Mouse (Mus musculus) hindbrain, embryonic 14.5 days (tissue): ENCODE results near the gene Pmm2. TPM values are rescaled to one million over a fixed set of nuclear protein-coding genes. Genes with fewer than 3 reads are reported as not detected.

ENCODE experiments used
- ATAC-seq: fragments of 200-750 bp; cut with Nextera tagmentation; 2 replicates; pipeline ENCODE4 v1.8.0; 2017; ENCODE audit warnings: moderate number of reproducible peaks, mild to moderate bottlenecking, moderate TSS enrichment, moderate library complexity; ENCODE audit not compliant: low FRiP score
- DNase-seq: peaks from one replicate; pipeline ENCODE4 v3.0.0-alpha.2; 2015; ENCODE audit warnings: low spot score
- H3K27ac ChIP-seq: fragments of 300-500 bp; sonication (generic); 2 replicates; pipeline ENCODE4 v1.5.1; 2014; ENCODE audit warnings: mild to moderate bottlenecking, moderate library complexity
- H3K27me3 ChIP-seq: fragments of 300-500 bp; sonication (generic); 2 replicates; pipeline ENCODE4 v1.6.1; 2014; ENCODE audit warnings: mild to moderate bottlenecking, low read length, mixed read lengths; ENCODE audit not compliant: control insufficient read depth, insufficient read depth
- H3K36me3 ChIP-seq: fragments of 300-500 bp; sonication (generic); replicated peaks from 2 replicates; pipeline ENCODE4 v1.6.1; 2014; ENCODE audit not compliant: control insufficient read depth, insufficient read depth
- H3K4me1 ChIP-seq: fragments of 300-500 bp; sonication (generic); replicated peaks from 2 replicates; pipeline ENCODE4 v1.6.1; 2014; ENCODE audit warnings: antibody characterized with exemption, low read length, mixed read lengths; ENCODE audit not compliant: control insufficient read depth, insufficient read depth
- H3K4me2 ChIP-seq: fragments of 300-500 bp; sonication (generic); replicated peaks from 2 replicates; pipeline ENCODE4 v1.6.1; 2014; ENCODE audit warnings: mild to moderate bottlenecking, moderate library complexity
- H3K4me3 ChIP-seq: fragments of 300-500 bp; sonication (generic); replicated peaks from 2 replicates; pipeline ENCODE4 v1.5.1; 2014; ENCODE audit warnings: mild to moderate bottlenecking, low read length
- H3K9ac ChIP-seq: fragments of 300-500 bp; sonication (generic); 2 replicates; pipeline ENCODE4 v1.6.1; 2014
- H3K9me3 ChIP-seq: fragments of 300-500 bp; sonication (generic); 2 replicates; pipeline ENCODE4 v1.6.1; 2016; ENCODE audit warnings: low read length; ENCODE audit not compliant: control insufficient read depth
- WGBS: fragments of 180-500 bp; shearing (Covaris S2); extraction: QIAGEN DNeasy Blood & Tissue Kit; methylation state at CpG from one replicate; pipeline ENCODE4 v1.1.7; 2014; 5-methylcytosine and 5-hydroxymethylcytosine counted together
- polyA plus RNA-seq: library from polyadenylated mRNA; unstranded; fragments of >200 nt; fragmentation: Nextera tagmentation; extraction: Ambion mirVana; gene quantifications from 2 replicates; pipeline ENCODE4 v1.2.1, GENCODE M21; 2014

The Pmm2 gene
- polyA plus RNA-seq, 1 experiment from 2014 or later = 37.0 TPM

DNA sequence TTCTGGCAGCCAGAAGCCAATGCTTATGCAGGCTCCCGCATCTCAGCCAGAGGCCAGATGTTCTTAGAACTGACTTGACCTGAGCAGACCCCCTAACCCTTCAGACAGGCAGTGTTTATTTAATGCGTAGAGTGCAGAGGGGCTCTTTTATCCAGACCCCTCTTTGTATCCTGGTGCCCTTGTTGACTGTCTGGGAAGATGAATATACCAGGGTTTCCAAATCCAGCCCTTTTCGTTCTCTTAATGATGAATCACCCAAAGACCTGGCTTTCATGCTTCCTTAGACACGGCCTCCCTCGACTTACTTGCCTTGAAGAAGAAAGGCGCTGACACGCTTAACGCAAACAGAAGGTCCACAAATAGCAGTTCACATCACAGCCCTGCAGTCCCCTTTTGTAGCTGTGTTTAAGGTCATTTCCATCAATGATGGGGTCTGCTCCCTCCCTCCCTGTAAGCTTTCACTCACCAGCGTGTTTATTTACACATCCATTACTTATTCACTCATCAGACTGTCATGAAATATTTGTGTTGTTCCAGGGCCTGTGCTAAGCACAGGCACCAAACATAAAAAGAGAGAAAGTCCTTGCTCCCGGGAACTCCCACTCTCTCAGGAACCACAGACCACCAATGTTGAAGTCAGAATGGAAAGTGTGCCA is 17.7 kb upstream of the Pmm2 start:
- no peak overlapping the region for H3K4me2 ChIP-seq
- no peak for DNase-seq
- no peaks in the 10 kb centered on the region for H3K9me3 ChIP-seq
- no peak overlapping the region for H3K4me3 ChIP-seq
- ATAC-seq = no peak
- no peak overlapping the region for H3K9ac ChIP-seq
- H3K36me3 ChIP-seq = peaks cover 30% of the 10 kb centered on the region
- 17% methylated on average over 10 of the region's 10 CpGs for WGBS
- no peaks in the 10 kb centered on the region for H3K4me1 ChIP-seq
- no peaks in the 10 kb centered on the region for H3K27me3 ChIP-seq
- no peak overlapping the region for H3K27ac ChIP-seq

DNA sequence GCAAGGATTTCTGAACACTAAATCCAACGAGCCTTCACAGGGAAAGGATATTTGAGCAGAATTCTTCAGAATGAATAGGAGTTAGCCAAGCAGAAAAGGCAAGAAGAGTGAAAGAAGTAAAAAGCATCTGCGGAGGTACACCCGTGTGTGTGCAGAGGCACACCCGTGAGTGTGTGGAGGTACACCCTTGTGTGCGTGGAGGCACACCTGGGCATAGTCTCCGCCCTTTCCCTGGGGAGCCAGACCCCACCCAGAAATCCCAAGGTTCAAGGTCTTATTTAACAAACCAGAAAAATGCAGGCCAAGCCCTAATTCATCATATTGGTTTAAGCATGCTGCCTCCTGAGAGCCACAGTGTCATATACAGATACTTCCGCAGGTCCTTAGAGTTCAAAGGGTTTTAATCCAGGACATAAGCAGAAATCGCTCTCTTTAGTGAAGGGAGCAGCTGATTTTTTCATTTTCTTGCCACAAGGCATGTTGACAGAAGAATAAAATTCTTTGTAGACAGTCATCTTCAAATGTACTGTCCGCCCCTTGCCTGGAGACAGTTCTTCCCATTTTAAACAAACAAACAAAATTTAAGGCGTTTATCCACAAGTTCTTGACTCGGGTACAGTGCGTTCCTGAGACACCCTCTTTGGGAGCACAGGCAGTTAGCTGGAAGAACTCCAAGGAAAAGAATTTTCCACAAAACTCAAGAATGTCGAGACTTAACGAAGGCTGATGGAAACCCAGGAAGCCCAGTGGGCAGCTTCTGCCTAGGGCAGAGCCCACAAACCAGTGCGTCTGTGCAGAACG is 17.0 kb upstream of the Pmm2 start:
- no peaks in the 10 kb centered on the region for H3K9me3 ChIP-seq
- no peak overlapping the region for H3K4me2 ChIP-seq
- no peaks in the 10 kb centered on the region for H3K27me3 ChIP-seq
- ATAC-seq (no peak), DNase-seq (no peak)
- no peak overlapping the region for H3K27ac ChIP-seq
- H3K4me1 ChIP-seq = no peaks in the 10 kb centered on the region
- H3K4me3 ChIP-seq = no peak overlapping the region
- H3K9ac ChIP-seq = no peak overlapping the region
- 78% methylated on average over 16 of the region's 16 CpGs for WGBS
- peaks cover 30% of the 10 kb centered on the region for H3K36me3 ChIP-seq

DNA sequence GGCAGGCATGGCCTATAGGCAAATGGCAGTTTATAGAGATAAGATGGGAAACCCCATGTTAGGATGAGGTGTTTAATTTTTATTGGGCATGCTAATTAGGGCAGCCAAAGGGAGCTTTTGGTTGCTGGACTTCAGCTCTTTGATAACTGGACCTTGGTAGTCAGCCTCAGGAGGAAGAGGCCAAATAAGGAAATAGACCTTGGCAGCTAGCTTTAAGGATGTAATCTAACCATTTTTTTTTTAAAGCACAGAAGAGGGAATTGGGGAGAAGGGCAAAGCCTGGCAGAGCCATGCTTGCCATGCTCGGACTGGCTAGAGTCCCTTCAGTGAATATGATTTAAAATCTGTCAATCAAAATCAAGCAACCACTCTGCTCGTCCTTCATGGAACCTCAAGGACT is 7.1 kb upstream of the Pmm2 start:
- 74% methylated on average over 2 of the region's 2 CpGs for WGBS

DNA sequence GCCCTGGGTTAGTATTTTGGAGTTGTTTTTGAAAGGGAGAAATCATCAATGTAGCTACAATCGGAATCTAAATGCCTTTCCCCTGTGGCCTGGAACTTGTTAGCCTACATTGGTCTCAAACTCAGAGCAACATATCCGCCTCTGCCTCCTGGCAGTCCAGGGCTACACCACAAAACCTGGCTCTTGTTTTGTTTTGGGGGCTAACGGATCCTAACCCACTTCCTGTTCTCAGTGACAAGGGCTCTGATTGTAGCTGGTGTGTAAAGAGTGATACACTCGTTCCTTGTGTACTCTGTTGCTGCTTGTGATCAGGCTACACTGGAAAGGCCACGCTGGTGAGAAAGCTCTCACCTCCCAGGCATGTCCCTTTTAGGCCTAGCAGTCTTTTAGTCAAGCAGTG is 6.0 kb upstream of the Pmm2 start:
- Histone ChIP-seq H3K4me3 (no peak overlapping the region), H3K36me3 (peaks cover 22% of the 10 kb centered on the region), H3K9me3 (no peaks in the 10 kb centered on the region), H3K4me1 (peaks cover 4% of the 10 kb centered on the region; the same call in 1 of the 2 replicates), H3K27ac (no peak overlapping the region), H3K4me2 (no peak overlapping the region), H3K9ac (no peak overlapping the region), H3K27me3 (no peaks in the 10 kb centered on the region)
- DNase-seq = no peak
- 93% methylated on average over 5 of the region's 5 CpGs for WGBS
- ATAC-seq = no peak

More for the DNA sequence above, 7.1 kb upstream of the Pmm2 start:
- Histone ChIP-seq H3K4me2 (no peak overlapping the region), H3K9me3 (no peaks in the 10 kb centered on the region), H3K4me1 (no peaks in the 10 kb centered on the region), H3K27ac (no peak overlapping the region), H3K27me3 (no peaks in the 10 kb centered on the region), H3K9ac (no peak overlapping the region), H3K36me3 (peaks cover 17% of the 10 kb centered on the region), H3K4me3 (no peak overlapping the region)
- no peak for DNase-seq
- ATAC-seq = no peak

DNA sequence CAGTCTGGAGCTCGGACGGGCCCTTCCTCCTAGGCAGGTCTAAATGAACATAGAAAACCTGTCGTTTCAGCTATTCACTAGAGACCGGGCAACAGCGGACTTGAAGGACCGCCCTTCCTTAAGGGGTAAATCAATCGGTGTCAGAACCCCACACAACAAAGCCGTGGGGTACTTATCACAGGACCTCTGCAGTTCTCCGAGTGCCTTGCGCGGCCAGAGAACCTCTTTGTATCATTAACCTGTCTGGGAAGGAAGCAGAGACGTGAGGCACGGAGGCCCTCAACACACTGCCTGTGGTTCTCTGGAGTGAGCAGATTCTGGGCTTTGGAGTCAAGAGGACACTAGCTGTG is 632 bp upstream of the Pmm2 start:
- peaks cover 15% of the 10 kb centered on the region; the same call in 1 of the 2 replicates for H3K4me1 ChIP-seq
- no peak; the same call in 1 of the 2 replicates for ATAC-seq

DNA sequence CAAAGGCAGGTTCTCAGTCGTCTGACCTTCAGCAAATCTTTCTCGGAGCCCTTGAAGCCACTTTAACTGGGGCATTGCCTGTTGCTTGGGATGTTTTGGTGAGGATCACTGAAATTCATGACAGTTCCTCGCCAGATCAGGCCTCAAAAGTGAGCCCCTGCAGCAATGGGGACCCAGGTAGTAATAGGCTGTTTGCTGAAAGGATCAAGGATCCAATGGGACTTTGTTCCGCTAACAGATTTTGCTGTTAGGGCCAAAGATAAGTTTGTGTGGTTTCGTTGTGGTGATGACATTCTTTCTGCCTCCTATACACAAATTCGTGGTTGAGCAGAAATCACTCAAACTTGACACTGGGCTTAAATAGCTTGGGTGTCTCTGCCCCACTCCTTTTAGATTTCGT is 657 bp downstream of the Pmm2 start:
- ATAC-seq = no peak
- H3K27ac ChIP-seq = no peak overlapping the region
- H3K4me1 ChIP-seq = peaks cover 15% of the 10 kb centered on the region; the same call in 1 of the 2 replicates
- no peak for DNase-seq
- no peaks in the 10 kb centered on the region for H3K9me3 ChIP-seq
- H3K4me2 ChIP-seq = peak overlapping the region; percentile 93
- H3K27me3 ChIP-seq = no peaks in the 10 kb centered on the region
- peak overlapping the region; percentile 79 for H3K4me3 ChIP-seq
- peaks cover 23% of the 10 kb centered on the region for H3K36me3 ChIP-seq
- H3K9ac ChIP-seq = peak overlapping the region; percentile 86
- 51% methylated on average over 7 of the region's 7 CpGs for WGBS

More for the DNA sequence above, 632 bp upstream of the Pmm2 start:
- H3K9ac ChIP-seq = peak overlapping the region; percentile 86
- peaks cover 22% of the 10 kb centered on the region for H3K36me3 ChIP-seq
- WGBS = under 1% methylated on average over 13 of the region's 13 CpGs
- H3K27ac ChIP-seq = peak overlapping the region; percentile 77
- no peaks in the 10 kb centered on the region for H3K9me3 ChIP-seq
- H3K4me2 ChIP-seq = peak overlapping the region; percentile 93
- no peak for DNase-seq
- no peaks in the 10 kb centered on the region for H3K27me3 ChIP-seq
- peak overlapping the region; percentile 79 for H3K4me3 ChIP-seq

DNA sequence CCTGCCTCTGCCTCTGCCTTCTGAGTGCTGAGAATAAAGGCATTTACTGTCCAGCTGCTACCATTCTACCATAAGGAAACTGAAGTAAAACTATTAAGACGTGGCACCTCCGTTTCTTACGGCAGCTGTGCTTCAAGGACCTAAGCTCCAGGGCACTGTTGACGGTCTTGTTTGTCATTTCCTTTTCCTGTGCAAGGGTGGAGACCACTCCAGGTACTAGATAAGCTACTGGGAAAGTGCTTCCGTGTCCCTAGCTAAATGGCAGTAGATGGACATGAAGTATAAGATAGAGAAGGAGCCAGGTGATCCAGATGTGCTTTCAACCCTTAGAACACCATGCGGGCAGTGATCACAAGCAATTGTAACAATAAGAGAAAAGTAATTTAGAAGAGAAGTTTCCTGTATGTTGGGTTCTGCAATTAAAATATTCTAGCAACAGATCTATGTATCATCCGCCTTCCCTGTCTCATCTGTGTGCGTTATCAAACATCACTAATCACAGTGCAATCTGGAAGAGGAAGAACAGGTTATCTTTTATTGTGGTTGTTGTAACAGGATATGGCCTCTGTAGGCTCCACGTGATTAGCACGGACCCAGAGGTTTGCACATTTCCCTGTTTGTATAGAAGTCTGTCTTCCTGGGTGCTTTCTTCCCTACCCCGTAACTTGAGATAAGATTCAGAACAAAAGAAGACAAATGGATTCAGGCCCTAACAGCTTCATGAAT is 2.2 kb downstream of the Pmm2 start:
- Histone ChIP-seq H3K9me3 (no peaks in the 10 kb centered on the region), H3K9ac (no peak overlapping the region), H3K27me3 (no peaks in the 10 kb centered on the region), H3K36me3 (peaks cover 37% of the 10 kb centered on the region), H3K4me1 (peaks cover 15% of the 10 kb centered on the region; the same call in 1 of the 2 replicates), H3K4me3 (no peak overlapping the region), H3K27ac (no peak overlapping the region), H3K4me2 (no peak overlapping the region)
- DNase-seq (no peak), ATAC-seq (no peak)
- WGBS = 93% methylated on average over 11 of the region's 11 CpGs

DNA sequence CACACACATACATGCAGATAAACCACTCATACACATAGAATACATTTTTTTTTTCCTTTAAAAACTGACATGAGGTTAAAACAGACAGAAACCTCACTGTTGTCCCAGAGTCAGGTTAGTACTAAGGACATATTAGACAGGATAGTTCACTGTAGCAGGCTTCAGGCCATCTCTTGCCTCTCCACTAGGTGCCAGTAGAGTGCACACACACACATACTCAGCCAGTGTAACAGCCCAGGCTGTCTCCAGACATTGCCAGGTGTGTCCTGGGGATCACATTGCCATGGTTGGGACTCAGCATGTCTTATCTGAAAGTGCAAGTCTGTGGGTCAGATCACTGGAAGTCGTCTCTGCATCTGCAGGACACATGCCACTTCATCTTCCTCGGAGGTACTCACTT is 6.4 kb downstream of the Pmm2 start:
- Histone ChIP-seq H3K36me3 (peaks cover 64% of the 10 kb centered on the region), H3K9ac (no peak overlapping the region), H3K4me2 (no peak overlapping the region), H3K9me3 (no peaks in the 10 kb centered on the region), H3K4me1 (0 out of 2 replicates have a peak, but pooled peaks cover under 1% of the 10 kb centered on the region), H3K27me3 (no peaks in the 10 kb centered on the region), H3K27ac (no peak overlapping the region), H3K4me3 (no peak overlapping the region)
- ATAC-seq = no peak
- peak; percentile 52 for DNase-seq
- 75% methylated on average over 2 of the region's 2 CpGs for whole genome bisulfite sequencing

DNA sequence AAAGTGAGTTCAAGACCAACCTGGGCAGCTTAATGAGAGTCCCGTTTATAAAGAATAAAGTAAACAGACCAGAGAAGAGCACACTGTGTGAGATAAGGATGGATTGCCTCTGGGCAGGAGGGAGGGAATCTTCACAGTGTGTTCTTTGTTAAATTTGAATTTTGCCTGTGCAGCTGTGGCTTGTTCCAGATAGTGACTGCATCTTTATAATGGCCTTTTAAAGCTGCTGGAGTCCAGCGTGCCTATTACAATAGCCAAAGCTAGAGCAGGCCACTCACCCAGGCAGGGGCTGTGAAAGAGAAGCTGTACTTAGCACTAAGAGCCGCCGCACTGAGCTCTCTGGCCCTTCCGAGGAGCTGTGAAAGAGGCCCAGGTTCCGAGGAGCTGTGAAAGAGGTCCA is 8.1 kb downstream of the Pmm2 start:
- ATAC-seq = no peak
- Histone ChIP-seq H3K27ac (no peak overlapping the region), H3K4me3 (no peak overlapping the region), H3K36me3 (peaks cover 78% of the 10 kb centered on the region), H3K9me3 (no peaks in the 10 kb centered on the region), H3K9ac (no peak overlapping the region), H3K4me2 (no peak overlapping the region), H3K4me1 (no peaks in the 10 kb centered on the region), H3K27me3 (no peaks in the 10 kb centered on the region)
- no peak for DNase-seq
- 83% methylated on average over 6 of the region's 6 CpGs for WGBS
